Mouse (Mus musculus): ENCODE measurements around the gene Ndufv3.
A peak's percentile ranks its signal among the peaks of the same experiment; 100 is the strongest.
"Not testable (repeated sequence)": the region's sequence is repeated elsewhere in the genome, so short reads cannot be mapped to it uniquely, and the experiment has no call there.

Ndufv3 gene

DNA sequence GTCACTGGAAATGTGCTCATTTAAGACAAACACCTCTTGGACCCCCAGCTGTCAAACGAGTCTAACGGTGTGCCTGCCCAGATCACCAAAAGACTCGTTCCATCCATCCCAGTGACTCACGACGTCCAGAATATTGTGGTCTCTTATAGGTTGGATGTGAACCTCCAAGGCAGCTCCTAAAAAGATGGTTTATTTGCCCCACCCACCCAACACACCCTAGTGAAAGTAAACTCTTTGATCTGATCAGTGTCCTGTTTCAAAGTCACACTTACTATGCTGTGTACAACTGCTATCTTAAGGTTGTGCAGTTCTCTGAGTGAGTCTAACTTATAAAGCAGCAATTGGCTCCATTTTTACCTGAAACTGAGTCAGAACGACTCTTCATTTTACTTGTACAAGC, 7.3 kb upstream of the Ndufv3 start:
- DNase-seq (ENCODE audit: low spot score), result no peak

DNA sequence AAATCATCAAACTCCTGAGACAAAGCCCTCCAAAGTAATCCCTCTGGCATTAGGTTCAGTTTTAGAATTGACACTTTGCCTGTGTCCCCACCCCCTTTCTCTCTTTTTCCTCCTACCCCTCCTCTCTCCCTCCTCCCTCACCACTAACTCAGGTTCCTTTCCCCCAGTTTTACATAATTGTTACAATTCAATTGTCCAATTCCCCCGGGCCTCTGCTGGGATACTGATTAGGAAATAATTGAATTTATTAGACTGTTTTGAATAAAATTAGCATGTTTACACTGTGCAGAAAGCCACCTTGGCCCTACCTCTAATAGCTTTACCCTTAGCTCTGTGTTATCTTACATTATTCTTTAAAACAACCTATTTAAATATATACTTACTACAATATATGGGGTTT, 5.2 kb upstream of the Ndufv3 start:
- no peak for DNase-seq (ENCODE audit: low spot score)

DNA sequence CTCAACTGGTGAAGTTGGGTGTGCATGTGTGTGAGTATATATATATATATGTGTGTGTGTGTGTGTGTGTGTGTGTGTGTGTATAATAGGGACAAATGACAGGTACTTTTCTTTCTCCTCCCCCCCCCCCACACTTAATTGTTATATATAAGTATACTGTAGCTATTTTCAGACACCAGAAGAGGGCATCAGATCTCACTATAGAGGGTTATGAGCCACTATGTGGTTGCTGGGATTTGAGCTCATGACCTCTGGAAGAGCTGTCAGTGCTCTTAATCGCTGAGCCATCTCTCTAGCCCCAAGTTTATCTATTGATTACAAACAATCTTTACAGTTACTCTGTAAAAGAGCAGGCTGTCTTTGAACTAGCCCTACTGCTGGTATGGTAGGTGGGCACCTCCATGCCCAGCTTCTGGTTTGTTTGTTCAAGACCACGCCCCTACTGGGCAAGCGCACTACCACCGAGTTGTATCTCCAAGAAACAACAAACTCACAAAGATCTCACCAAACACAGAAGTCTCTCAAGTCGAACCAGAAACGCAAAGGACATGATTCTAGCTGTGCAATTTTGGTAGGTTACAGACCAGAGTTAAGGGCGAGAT, 470 bp upstream of the Ndufv3 start:
- no peak for DNase-seq (ENCODE audit: low spot score)

DNA sequence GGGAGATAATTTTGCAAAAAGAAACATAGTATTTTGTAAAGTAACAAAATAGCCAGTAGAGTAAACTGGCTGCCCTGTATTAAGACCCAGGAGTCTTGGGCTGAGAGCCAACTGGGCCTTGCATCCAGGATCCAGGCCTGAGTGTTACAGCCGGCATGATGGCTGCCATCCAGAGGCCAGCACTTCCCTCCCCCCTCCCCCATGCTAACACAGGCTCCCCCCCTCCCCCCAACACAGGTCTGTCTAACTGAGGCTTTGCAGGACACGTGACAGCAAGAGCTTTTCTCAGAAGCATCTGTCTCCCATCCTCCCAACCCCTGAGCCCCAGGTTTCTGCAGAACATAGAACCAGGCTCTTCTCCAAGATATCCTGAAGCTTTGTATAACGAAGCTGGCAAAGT, 980 bp downstream of the Ndufv3 start:
- peak; percentile 36 for DNase-seq (ENCODE audit: low spot score)

DNA sequence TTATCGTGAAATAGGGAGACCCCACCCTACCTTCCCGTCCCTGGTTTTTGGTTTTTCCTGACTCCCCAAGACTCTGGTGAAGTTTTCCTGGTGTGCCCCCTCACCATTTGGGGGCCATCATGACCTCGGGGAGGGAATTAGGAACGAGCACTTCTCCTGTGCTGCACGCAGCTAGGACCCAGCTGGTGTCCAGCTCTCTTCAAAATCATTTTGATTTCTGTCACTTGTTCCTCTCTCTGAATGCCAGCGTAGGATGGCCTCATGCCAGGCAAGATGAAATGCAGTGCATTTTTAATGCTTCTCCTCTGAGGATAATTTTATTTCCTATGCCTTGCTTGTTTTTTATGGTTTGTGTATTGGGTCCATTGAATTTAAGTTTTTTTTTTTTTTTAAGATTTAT, 2.0 kb downstream of the Ndufv3 start:
- no peak for DNase-seq (ENCODE audit: low spot score)

DNA sequence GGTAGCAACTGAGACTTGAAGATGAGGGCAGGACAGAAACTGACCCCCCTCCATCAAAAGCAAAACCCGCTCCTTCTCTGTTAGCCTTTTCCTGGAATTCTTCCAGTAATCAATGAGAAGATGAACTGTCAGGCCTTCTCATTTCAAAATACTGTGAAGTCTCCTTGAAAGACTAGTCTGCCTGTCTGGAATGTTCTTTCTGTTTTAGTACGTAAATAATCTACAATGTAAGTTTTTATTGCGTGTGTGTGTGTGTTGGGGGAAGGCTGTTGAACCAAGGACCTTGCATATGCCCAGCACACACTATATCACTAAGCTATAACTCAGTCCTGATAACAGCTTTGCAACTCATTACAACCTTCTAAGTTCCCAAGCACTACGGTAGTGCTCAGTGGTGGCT, 5.2 kb downstream of the Ndufv3 start:
- DNase-seq (ENCODE audit: low spot score), result no peak

DNA sequence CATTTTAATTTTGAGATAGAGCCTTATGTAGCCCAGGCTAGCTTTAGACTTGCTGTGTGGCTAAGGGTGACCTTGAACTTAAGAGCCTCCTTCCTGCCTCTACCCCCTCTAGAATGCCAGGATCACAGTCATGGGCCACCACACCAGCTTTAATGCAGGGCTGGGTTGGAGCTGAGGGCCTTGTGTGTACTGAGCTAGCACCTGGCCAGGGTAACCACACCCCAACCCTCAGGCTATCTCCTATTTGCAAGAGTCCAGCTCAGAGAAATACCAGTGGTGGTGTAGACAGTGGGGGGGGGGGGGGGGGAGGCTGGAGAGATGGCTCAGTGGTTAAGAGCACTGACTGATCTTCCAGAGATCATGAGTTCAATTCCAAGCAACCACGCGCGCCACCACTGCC, 5.9 kb downstream of the Ndufv3 start:
- no peak for DNase-seq (ENCODE audit: low spot score)

DNA sequence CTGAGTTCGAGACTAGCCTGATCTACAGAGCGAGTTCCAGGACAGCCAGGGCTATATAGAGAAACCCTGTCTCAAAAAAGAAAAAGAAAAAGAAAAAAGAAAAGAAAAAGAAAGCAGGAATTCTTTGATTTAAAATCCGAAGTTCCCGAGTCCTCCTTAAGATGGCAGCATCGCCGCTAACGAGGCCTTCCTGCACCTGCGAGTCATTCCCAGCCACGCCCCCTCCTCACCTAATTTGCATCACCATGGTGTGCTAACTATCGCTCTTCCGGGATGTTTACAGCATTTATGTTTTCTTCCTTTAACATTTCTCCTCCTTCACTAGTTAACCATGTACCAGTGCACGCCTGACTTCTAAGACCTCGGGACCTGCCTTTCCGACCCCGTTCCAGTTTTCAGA, 9.4 kb downstream of the Ndufv3 start:
- no peak for DNase-seq (ENCODE audit: low spot score)

DNA sequence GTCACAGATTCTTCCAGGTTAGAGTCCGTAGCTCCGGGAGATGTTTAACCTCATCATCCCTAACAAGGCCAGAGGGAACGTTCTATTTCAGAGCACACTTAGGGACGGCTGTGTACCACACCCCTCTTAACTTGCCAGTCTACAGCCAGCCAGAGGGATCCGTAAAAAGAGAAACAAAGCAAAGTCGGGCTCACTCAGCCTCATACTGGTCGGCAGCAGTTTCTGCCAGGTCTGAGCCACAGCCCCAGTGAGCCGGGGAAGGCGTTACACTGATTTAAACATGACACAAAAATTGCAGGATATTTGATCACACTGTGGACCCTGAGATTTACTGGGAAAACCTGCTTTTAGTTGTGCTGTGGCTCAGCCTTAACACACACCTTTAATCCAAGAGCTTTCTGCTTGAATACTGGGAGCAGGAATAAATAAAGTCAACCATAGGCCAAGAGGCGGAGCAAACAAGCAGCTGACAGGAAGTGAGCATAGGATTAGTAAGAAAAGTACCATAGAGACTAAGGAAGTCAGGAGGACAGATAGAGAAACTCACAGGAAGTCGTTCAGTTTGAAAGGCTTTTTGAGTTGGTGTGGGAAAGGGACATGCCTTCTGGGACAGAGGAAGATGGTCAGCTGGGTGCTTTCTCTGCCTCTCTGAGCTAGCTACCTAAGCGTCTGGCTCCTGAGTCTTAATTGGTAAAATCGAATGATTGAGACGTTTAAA, 11.7 kb downstream of the Ndufv3 start:
- no peak for DNase-seq (ENCODE audit: low spot score)

DNA sequence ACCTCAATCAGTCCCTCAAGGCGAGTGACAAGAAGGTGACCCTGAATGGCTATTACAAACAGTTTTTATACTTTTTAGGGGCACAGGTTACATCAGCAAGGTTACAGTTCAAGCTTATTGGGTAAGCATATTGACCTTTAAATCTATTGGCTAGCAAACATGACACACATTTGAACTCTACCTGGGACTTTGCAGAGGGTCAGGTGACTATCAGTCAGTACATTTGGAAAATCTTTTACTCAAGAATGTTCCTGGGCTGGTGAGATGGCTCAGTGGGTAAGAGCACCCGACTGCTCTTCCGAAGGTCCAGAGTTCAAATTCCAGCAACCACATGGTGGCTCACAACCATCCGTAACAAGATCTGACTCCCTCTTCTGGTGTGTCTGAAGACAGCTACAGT, 12.4 kb downstream of the Ndufv3 start:
- not testable (repeated sequence) for DNase-seq (ENCODE audit: low spot score)

DNA sequence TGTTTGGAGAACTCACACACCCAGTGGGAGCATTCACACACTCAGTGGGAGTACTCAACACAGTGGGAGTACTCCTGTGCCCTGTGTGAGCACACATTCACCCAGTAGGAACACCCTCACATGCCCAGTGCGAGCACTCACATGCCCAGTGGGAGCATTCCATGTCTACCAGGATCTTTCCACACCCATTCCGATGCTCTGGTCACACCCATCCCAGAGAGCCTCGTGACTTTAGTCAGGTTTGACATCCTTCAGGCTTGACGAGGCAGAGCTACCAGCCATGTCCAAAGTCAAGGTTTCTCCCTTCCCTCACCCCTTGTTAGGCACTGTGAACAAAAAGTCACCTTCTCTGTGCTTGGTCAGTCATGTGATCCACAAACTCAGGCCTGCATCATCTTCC, 15.4 kb downstream of the Ndufv3 start:
- no peak for DNase-seq (ENCODE audit: low spot score)

DNA sequence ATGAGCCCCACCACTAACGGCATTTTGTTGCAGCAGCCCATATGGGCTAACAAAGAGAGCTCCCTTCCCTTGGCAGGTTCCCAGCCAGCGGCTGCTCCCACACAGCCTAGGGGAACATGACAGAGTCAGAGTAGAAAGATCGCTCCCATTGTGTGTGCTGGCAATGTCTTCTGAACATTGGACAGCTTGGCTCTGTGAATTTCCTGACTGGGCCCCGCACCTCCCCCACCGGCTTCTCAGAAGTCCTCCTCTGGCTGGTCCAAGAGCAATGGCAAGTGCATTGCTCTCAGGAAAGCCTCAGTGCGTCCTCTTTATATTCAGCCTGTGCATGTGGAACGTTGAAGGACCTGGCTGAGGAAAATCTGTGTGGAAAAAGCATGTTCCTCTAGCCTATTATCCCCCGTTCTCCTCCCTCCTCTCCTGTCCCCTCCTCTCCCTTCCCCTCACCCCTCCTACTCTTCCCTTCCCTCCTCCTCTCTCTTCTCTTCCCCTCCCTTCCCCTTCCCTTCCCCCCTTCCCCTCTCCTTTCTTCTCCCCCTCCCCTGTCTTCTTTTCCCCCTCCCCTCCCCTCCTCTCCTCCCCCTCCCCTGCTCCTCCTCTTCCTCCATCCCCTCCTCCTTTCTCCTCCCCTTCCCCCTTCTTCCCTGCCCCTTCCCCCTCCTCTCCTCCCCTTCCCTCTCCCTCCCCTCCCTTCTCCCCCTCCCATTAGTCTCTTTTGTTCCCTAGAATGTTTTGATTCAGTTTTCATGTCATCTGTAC, 16.1 kb downstream of the Ndufv3 start:
- peak; percentile 59 for DNase-seq (ENCODE audit: low spot score)

DNA sequence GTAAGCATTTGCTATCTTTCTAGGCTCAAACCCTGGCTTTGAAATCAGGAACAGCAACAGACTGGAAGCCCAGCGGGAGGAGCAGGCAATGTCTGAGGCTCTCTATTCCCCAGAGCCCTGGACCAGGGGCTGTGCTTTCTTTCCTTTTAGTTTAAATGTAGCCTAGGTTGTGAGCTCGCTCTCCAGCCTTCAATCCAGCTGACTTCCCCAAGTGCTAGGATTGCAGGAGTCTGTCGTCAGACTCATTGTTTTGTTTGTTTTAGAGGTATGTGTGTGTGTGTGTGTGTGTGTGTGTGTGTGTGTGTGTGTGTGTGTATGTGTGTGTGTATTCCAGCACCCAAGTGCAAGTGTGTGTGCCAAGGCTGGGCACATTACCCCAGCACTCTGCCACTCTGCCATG, 20.2 kb downstream of the Ndufv3 start:
- DNase-seq (ENCODE audit: low spot score), result no peak

DNA sequence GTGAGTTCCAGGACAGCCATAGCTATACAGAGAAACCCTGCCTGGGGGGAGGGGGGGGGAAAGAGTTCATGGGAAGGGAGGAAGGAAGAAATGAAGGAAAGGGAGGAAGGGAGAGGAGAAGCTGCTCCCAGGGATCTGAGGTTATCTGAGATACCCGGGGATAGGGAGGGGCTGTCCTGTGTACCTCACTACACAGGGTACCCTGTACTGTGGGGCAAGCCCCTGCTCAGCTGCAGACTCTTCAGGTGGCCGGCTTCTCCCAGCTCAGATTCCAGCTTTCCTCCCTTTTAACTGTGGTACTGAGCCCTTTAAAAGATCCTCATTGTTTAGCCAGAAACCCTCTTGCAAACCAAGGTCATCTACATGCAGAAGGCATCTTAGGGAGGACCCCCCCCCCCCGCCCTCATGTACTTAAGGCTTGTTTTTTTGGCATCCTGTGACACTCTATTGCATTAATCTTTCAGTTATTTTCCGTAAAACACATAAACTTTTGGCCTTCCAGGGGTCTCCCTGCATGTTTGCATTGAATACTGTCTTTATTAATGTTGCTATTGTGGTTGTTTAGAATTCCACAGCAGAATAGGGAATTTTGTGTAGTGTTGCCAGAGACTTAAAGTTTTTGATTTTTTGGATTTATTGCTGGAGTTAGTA, 21.0 kb downstream of the Ndufv3 start:
- no peak for DNase-seq (ENCODE audit: low spot score)

DNA sequence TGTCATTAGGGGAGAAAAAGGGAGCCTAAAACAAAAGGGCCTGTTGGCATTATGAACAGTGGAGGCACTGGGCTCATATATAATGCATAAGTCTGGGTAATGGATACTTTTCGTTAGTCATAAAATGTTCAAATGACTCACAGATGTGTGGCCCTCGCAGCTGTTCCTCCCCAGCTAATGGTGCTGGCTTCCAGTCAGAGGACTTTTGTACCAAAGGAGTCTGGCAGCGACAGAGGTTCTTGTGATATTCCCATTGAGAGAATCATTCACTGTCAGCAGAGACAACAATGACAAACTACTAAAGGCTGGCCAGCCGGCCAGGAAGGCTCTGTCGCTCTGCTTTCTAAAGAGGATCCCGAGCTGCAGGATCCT, 21.5 kb downstream of the Ndufv3 start:
- DNase-seq (ENCODE audit: low spot score), result no peak

DNA sequence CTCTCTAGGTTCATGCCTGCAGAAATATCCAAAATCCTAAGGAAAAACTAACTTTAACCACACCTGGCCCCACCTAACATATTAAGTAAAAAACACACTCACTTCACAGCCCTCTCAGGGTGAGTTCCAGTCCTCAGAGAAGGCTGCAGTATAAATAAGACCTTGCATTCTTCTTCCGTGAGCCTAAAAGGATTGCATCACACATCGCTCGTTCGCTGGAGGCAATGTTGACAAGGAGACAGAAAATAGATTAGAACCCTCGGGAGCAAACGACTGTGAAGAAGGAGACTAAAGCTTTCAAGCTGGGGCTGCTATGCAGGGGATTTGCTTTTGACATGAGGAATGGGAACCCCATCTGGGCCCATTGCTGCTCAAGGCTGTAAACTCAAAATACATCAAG, 23.7 kb downstream of the Ndufv3 start:
- no peak for DNase-seq (ENCODE audit: low spot score)

DNA sequence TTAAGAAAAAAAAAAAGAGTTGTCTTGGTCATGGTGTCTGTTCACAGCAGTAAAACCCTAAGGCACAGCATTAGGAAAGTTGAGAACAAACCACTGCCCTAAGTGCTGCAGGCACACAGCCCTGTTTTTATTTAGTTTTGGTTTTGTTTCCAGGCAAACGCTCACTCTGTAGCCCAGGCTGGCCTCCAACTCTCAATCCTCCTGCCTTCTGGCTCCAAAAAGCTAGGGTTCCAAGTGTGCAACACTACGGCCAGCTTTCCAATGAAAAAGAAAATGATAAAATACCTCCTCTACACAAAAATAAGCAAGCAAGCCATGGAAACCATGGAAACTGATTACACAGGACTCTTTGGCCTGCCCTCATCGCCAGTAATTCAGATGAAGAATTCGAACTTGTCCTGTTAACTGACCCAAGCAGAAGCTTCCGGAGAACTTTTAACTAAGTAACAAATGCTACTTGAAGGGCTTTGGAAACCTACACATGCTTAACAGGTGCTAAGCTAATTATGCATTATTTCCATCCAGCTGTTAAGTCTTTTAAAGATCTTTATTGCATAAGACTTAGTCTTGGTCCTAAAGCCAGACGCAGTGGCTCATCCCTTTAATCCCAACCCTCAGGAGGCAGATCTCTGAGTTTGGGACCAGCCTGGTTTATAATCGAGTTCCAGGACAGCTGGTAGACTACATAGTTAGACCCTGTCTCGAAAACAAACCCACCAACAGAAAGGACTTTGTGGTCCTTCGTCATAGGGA, 26.7 kb downstream of the Ndufv3 start:
- no peak for DNase-seq (ENCODE audit: low spot score)

DNA sequence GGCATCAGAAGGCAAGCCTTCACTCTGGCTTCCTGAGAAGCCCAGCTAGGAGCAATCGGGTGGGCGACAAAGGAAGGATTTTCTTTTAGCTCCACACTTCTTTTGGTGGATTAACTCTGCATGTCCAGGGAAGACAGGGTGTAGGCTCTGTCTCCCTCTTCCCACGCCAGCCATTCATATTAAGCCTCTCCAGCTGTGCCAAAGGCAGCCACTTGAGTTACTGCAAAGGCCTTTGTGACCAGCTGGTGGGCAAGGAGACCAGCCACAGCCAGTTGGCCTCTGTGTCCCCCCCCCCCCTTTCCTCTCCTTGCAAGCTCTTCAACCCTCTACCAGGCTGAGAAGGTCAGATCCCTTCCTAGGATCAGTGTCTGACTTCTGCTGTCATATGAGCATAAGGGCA, 28.1 kb downstream of the Ndufv3 start:
- no peak for DNase-seq (ENCODE audit: low spot score)

DNA sequence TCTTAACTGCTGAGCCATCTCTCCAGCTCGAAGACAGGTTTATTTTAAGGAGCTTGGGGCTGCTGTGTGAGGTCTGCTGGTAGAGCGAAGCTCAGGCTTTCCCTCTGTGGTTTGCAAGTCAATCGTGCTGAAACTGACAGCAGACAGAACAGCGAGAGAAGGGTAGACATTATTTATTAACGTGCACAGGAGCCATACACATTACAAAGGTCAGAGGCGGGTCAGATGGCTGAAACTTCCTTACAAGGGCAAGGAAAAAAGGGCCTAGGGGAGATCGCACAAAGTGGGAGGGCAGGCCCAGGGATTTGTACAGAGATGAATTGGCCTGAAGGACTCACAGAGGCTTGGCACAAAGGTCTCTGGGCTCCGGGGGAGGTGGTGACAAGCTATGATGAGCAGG, 29.5 kb downstream of the Ndufv3 start:
- no peak for DNase-seq (ENCODE audit: low spot score)

DNA sequence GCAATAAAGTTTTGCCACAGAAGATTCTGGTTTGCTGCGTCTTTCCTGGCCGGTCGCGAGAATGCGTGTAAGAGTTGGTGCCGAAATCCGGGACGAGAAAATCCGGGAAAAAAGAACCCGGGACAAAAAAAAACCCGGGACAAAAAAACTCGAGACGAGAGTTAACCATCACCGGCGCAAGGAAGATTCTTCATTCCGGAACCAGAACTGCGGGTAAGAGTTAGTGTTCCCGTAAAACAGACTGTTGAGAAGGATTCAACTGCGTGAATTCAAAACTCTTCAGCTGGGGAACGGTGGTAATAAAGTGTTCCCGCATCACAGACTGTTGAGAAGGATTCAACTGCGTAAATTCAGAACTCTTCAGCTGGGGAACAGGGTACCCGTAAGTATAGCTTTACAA, 32.7 kb downstream of the Ndufv3 start:
- DNase-seq (ENCODE audit: low spot score), result not testable (repeated sequence)

DNA sequence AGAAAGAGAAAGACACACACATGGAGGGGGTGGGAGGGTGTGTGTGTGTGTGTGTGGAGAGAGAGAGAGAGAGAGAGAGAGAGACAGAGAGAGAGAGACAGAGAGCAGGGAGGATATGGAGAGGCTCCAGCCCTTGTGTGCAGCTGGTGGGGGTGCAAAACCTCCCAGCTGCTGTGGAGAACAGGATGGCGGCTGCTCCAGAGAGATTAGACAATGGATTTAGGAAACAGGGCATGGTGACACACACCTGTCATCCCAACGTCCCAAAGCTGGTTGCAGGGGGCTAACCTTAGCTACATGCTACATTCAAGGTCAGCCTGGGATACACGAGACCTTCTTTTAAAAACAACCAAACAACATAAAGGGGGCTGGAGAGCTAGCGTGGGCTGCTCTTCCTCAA, 36.3 kb downstream of the Ndufv3 start:
- DNase-seq (ENCODE audit: low spot score), result no peak
